Mouse (Mus musculus): ENCODE results near the gene Nek11. TPM values are rescaled to one million over a fixed set of nuclear protein-coding genes. Genes with fewer than 3 reads are reported as not detected.

The Nek11 gene
- polyA plus RNA-seq, 1 experiment from 2014 or later: 5.3 TPM

DNA sequence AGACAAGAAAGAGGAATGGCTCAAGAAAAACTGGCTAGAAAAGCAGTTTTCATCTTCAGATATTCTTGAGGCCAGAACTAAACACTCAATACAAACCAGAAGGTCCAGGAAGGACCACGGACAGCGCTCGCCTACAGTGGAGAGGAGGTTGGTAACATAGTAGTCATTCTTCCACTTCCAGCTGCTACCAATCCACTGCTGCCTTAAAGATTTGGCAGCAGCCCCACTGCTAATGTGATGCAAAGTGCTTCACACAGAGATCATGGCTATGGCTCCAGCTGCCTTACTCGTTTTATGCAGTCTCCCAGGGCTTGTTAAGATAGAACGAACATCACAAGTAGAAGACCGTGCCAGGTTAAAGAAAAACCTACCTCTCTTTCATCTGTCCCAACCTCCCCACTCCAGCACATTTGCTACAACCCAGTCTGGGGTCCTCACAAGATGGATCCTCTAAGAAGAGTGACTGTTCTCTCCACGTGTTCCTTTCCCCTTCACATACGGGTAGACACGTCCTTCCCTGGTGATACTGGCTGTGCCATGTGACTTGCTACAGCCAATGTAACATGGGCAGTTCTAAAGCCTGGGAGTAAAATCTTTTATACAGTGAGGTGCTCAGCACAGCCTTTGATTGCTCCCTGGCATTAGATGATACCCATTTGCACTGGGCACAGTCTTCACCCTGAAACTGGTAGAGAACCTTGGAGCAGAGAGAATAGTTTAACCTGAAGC is 85.6 kb downstream of the Nek11 start:
- 28% methylated on average over 9 of the region's 9 CpGs for WGBS

GRCm38 (mm10) chr9:105306042-105306441 is 89.3 kb downstream of the Nek11 start:
- Histone ChIP-seq H3K36me3 (no peaks in the 10 kb centered on the region), H3K9ac (no peak overlapping the region)

More for the DNA sequence above, 85.6 kb downstream of the Nek11 start:
- no peaks in the 10 kb centered on the region for H3K9me3 ChIP-seq (replicated peaks)
- H3K4me2 ChIP-seq (replicated peaks): no peak overlapping the region
- H3K27ac ChIP-seq (replicated peaks): no peak overlapping the region
- no peak for ATAC-seq (ENCODE audit: insufficient number of reproducible peaks, low FRiP score, low TSS enrichment, low read depth)
- no peaks in the 10 kb centered on the region for H3K4me1 ChIP-seq
- no peak overlapping the region for H3K9ac ChIP-seq
- no peak overlapping the region for H3K4me3 ChIP-seq (replicated peaks)
- H3K27me3 ChIP-seq: no peaks in the 10 kb centered on the region
- no peaks in the 10 kb centered on the region for H3K36me3 ChIP-seq

DNA sequence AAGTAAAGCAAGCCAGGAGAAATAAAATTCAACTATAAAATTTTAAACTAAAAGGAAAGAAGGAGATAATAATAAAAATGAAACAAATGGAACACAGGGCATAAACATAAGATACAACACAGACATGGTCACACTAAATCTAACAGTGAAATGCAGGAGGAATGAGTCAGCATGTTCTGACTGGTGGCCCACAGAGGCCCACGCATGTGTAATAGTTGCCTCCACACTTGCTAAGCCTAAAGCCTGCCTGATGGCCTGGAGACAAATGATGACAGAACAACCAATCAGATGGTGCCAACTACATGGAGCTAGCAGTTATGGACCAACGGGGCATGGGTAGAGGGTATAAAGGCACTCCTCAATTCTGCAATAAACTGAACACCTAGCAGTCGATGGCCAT is 93.1 kb downstream of the Nek11 start:
- no peak overlapping the region for H3K4me3 ChIP-seq (replicated peaks)
- H3K4me2 ChIP-seq (replicated peaks): no peak overlapping the region
- no peaks in the 10 kb centered on the region for H3K36me3 ChIP-seq
- 75% methylated on average over 3 of the region's 3 CpGs for WGBS
- no peaks in the 10 kb centered on the region for H3K4me1 ChIP-seq
- no peak for ATAC-seq (ENCODE audit: insufficient number of reproducible peaks, low FRiP score, low TSS enrichment, low read depth)
- H3K9ac ChIP-seq: no peak overlapping the region
- no peaks in the 10 kb centered on the region for H3K27me3 ChIP-seq
- no peak overlapping the region for H3K27ac ChIP-seq (replicated peaks)
- H3K9me3 ChIP-seq (replicated peaks): no peaks in the 10 kb centered on the region

More at GRCm38 (mm10) chr9:105306042-105306441, 89.3 kb downstream of the Nek11 start:
- H3K4me2 ChIP-seq (replicated peaks): no peak overlapping the region
- ATAC-seq (ENCODE audit: insufficient number of reproducible peaks, low FRiP score, low TSS enrichment, low read depth): no peak
- no peaks in the 10 kb centered on the region for H3K4me1 ChIP-seq
- no peak overlapping the region for H3K4me3 ChIP-seq (replicated peaks)
- 84% methylated on average over 2 of the region's 2 CpGs for WGBS
- H3K27ac ChIP-seq (replicated peaks): no peak overlapping the region
- no peaks in the 10 kb centered on the region for H3K9me3 ChIP-seq (replicated peaks)
- no peaks in the 10 kb centered on the region for H3K27me3 ChIP-seq

GRCm38 (mm10) chr9:105301396-105301795 is 93.9 kb downstream of the Nek11 start:
- H3K9me3 ChIP-seq (replicated peaks): no peaks in the 10 kb centered on the region
- no peak overlapping the region for H3K4me2 ChIP-seq (replicated peaks)
- WGBS: 83% methylated on average over 1 of the region's 1 CpGs
- H3K9ac ChIP-seq: no peak overlapping the region
- H3K4me1 ChIP-seq: no peaks in the 10 kb centered on the region
- H3K27ac ChIP-seq (replicated peaks): no peak overlapping the region
- no peak overlapping the region for H3K4me3 ChIP-seq (replicated peaks)
- H3K36me3 ChIP-seq: no peaks in the 10 kb centered on the region
- no peak for ATAC-seq (ENCODE audit: insufficient number of reproducible peaks, low FRiP score, low TSS enrichment, low read depth)
- H3K27me3 ChIP-seq: no peaks in the 10 kb centered on the region

DNA sequence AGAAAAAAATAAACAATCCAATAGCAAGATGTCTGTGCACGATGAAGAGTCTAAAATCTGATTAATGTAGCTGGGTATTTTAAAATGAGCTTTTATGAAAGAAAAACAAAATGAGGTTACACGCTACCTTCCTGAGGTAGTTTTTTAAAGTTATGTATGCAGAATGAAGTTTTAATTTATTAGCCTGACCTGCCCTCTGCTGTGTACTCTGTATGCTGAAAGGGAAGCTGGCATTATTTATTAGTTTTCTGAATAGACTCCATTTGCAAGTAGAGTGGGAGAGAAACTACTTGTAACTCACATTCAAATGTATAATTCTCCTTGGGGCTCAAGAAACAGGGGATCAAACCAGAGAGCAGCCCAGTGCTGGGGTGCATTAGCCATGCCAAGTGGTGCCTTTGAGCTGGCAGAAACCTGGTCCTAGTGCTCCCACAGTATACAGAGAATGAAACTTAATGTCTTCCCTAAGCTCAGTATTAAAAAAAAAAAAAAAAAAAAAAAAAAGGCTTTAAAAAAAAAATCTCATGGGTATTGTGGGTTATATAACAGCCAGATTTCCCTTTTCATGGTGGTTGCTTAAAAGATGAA is 94.5 kb downstream of the Nek11 start:
- no peaks in the 10 kb centered on the region for H3K27me3 ChIP-seq
- no peaks in the 10 kb centered on the region for H3K4me1 ChIP-seq
- no peaks in the 10 kb centered on the region for H3K9me3 ChIP-seq (replicated peaks)
- no peak overlapping the region for H3K27ac ChIP-seq (replicated peaks)
- 73% methylated on average over 2 of the region's 2 CpGs for WGBS
- no peak for ATAC-seq (ENCODE audit: insufficient number of reproducible peaks, low FRiP score, low TSS enrichment, low read depth)
- H3K4me2 ChIP-seq (replicated peaks): no peak overlapping the region
- no peak overlapping the region for H3K9ac ChIP-seq
- no peak overlapping the region for H3K4me3 ChIP-seq (replicated peaks)
- no peaks in the 10 kb centered on the region for H3K36me3 ChIP-seq

DNA sequence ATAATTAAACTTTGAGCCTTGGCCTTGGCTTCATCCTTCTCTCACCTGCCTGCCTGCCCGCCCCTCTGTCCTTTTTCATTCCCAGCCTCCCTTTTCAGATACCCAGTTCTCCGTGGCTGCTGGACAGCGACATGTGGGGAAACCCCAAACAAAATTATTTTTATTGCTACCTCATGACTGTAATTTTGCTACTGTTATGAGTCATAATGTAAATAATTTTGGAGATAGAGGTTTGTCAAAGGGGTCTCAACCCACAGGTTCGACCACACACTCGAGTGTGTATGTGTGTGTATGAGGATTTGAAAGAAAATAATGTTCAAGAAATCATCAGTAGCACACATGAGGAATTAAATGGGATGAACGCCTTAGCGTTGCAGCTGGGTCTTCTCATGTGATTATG is 110.7 kb downstream of the Nek11 start:
- no peak for ATAC-seq (ENCODE audit: insufficient number of reproducible peaks, low FRiP score, low TSS enrichment, low read depth)
- H3K36me3 ChIP-seq: no peaks in the 10 kb centered on the region
- no peak overlapping the region for H3K27ac ChIP-seq (replicated peaks)
- H3K4me1 ChIP-seq: no peaks in the 10 kb centered on the region
- H3K4me3 ChIP-seq (replicated peaks): no peak overlapping the region
- H3K4me2 ChIP-seq (replicated peaks): no peak overlapping the region
- H3K27me3 ChIP-seq: no peaks in the 10 kb centered on the region
- no peak overlapping the region for H3K9ac ChIP-seq
- WGBS: 37% methylated on average over 7 of the region's 7 CpGs
- H3K9me3 ChIP-seq (replicated peaks): no peaks in the 10 kb centered on the region

DNA sequence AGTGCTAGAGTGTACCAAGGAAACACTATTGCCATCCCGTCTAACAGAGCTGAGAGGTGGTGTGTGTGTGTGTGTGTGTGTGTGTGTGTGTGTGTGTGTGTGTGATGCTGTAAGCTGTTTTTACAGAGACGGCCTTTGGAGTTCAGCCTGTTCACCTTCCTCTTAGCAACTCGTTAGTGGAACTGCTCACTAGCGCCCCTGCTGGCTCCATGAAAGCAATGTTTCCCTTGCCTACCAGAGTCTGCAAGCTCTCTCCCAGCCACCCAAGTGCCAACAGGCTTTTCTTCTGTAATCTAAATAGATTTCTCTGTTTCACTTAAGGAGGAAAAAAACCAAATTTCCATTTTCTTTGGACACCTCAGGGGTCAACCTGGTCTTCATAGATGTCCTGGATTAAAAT is 112.6 kb downstream of the Nek11 start:
- H3K4me2 ChIP-seq (replicated peaks): no peak overlapping the region
- 21% methylated on average over 4 of the region's 4 CpGs for WGBS
- no peaks in the 10 kb centered on the region for H3K27me3 ChIP-seq
- no peak overlapping the region for H3K9ac ChIP-seq
- H3K4me1 ChIP-seq: no peaks in the 10 kb centered on the region
- no peak overlapping the region for H3K4me3 ChIP-seq (replicated peaks)
- no peak for ATAC-seq (ENCODE audit: insufficient number of reproducible peaks, low FRiP score, low TSS enrichment, low read depth)
- no peak overlapping the region for H3K27ac ChIP-seq (replicated peaks)
- no peaks in the 10 kb centered on the region for H3K9me3 ChIP-seq (replicated peaks)
- H3K36me3 ChIP-seq: no peaks in the 10 kb centered on the region

DNA sequence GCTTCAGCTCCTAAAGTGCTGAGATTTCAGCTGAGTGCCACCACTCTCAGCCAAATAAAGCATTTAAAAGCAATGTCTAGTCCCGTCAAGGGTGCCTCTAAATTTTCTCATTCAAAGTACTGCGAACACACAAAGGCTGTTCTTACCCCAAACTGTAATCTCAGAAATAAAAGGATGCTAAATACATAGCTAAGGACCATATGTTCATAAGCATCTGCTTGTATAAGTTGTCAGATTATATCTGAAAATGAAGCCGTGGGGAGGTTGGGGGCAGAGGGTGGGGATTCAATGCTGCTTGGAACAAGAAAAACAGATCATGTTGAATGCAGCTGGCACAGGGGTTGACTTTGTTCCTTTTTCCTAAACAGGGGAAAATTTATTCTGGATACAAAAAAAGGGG is 120.4 kb downstream of the Nek11 start:
- Histone ChIP-seq H3K27me3 (no peaks in the 10 kb centered on the region), H3K4me1 (no peaks in the 10 kb centered on the region), H3K4me3 (replicated peaks) (no peak overlapping the region), H3K9ac (no peak overlapping the region), H3K27ac (replicated peaks) (no peak overlapping the region), H3K36me3 (no peaks in the 10 kb centered on the region), H3K9me3 (replicated peaks) (no peaks in the 10 kb centered on the region), H3K4me2 (replicated peaks) (no peak overlapping the region)
- 71% methylated on average over 3 of the region's 3 CpGs for WGBS
- ATAC-seq (ENCODE audit: insufficient number of reproducible peaks, low FRiP score, low TSS enrichment, low read depth): no peak

DNA sequence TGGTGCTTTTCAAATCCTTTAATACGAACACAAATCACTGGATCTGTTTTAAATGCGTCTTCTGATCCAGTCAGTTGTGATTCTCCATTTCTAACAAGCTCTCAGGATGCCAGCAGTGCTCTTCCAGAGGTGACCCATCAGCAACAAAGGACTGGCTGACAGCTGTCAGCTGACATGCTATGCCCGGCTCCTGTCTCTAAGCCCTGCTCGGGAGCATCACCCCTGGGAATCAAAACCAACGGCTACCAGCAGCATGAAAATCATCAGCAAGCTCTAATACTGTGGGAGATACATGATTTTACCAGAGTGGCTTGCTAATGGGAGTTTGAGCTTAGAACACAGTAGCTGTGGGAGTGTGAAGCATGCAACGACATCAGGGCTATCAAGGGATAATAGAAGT is 121.0 kb downstream of the Nek11 start:
- WGBS: 52% methylated on average over 6 of the region's 6 CpGs
- Histone ChIP-seq H3K27ac (replicated peaks) (no peak overlapping the region), H3K4me2 (replicated peaks) (no peak overlapping the region), H3K9me3 (replicated peaks) (no peaks in the 10 kb centered on the region), H3K4me1 (no peaks in the 10 kb centered on the region), H3K9ac (no peak overlapping the region), H3K27me3 (no peaks in the 10 kb centered on the region), H3K36me3 (no peaks in the 10 kb centered on the region), H3K4me3 (replicated peaks) (no peak overlapping the region)
- ATAC-seq (ENCODE audit: insufficient number of reproducible peaks, low FRiP score, low TSS enrichment, low read depth): no peak

DNA sequence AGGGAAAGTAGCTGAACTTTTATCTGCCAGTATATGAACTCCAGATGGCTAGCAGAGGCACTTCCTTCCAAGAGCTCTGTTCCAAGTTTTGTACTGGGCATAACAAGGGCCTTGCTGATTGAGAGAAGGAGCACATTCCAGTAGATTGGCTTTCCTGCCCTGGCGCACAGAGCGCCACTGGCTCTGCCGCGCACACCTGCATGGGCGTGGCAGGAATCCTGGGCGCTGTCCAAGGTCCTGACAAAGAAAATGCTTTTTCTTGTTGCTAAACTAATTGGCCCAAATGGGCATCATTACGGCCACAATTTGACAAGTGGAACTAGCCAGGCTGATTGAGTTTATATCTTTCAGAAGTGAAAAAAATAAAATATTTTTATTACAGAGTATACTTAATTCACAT is 123.1 kb downstream of the Nek11 start:
- 6% methylated on average over 7 of the region's 7 CpGs for WGBS

DNA sequence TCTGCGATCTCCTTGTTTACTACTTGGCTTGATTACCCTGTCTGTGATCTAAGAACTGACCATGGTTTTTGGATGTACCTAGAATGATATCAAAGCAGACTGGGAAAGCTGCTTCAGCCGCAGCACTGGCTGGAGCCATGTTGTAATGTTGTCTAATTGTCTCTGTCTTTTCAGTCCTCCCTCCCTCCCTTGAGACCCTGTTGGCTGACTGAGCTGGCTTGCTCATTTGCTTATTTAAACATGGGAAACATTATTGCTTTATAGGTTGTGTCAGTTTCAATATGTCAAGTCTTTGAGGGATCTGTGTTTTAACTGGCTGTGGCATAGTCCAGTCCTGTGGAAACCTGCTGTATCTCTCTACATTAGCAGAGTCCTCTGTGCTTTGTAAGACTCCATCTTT is 132.2 kb downstream of the Nek11 start:
- 63% methylated on average over 2 of the region's 2 CpGs for WGBS

More for the DNA sequence above, 123.1 kb downstream of the Nek11 start:
- no peaks in the 10 kb centered on the region for H3K4me1 ChIP-seq
- no peak overlapping the region for H3K4me2 ChIP-seq (replicated peaks)
- H3K4me3 ChIP-seq (replicated peaks): no peak overlapping the region
- no peaks in the 10 kb centered on the region for H3K9me3 ChIP-seq (replicated peaks)
- H3K27me3 ChIP-seq: no peaks in the 10 kb centered on the region
- no peak overlapping the region for H3K9ac ChIP-seq
- no peak for ATAC-seq (ENCODE audit: insufficient number of reproducible peaks, low FRiP score, low TSS enrichment, low read depth)
- no peak overlapping the region for H3K27ac ChIP-seq (replicated peaks)
- no peaks in the 10 kb centered on the region for H3K36me3 ChIP-seq

DNA sequence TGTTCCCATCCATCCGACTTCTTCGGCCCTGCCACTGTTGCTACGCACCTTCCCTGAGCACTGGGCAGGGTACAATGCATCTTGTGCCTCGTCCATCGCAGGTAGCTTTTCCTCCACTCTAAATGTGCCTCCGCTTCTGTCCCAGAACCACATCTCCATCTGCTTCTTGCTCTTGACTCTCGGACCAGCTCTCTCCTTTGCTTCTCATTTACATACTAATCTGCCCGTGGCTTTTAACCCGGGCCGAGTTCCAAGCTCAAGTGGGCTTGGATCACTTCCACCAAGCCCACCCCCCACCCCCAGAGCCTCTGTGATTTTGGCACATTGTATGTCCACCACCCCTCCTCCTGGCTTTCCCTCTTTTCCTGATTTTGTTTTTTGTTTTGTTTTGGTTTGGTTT is 137.7 kb downstream of the Nek11 start:
- H3K27ac ChIP-seq (replicated peaks): no peak overlapping the region
- no peaks in the 10 kb centered on the region for H3K9me3 ChIP-seq (replicated peaks)
- H3K4me1 ChIP-seq: no peaks in the 10 kb centered on the region
- no peaks in the 10 kb centered on the region; the same call in 1 of the 2 replicates for H3K27me3 ChIP-seq
- ATAC-seq (ENCODE audit: insufficient number of reproducible peaks, low FRiP score, low TSS enrichment, low read depth): no peak
- H3K4me3 ChIP-seq (replicated peaks): no peak overlapping the region
- no peak overlapping the region for H3K9ac ChIP-seq
- WGBS: 72% methylated on average over 10 of the region's 10 CpGs
- no peak overlapping the region for H3K4me2 ChIP-seq (replicated peaks)
- H3K36me3 ChIP-seq: no peaks in the 10 kb centered on the region

More for the DNA sequence above, 132.2 kb downstream of the Nek11 start:
- no peak overlapping the region for H3K27ac ChIP-seq (replicated peaks)
- no peak overlapping the region for H3K4me3 ChIP-seq (replicated peaks)
- no peaks in the 10 kb centered on the region for H3K4me1 ChIP-seq
- H3K27me3 ChIP-seq: no peaks in the 10 kb centered on the region; the same call in 1 of the 2 replicates
- H3K4me2 ChIP-seq (replicated peaks): no peak overlapping the region
- H3K9me3 ChIP-seq (replicated peaks): no peaks in the 10 kb centered on the region
- ATAC-seq (ENCODE audit: insufficient number of reproducible peaks, low FRiP score, low TSS enrichment, low read depth): no peak
- no peak overlapping the region for H3K9ac ChIP-seq
- no peaks in the 10 kb centered on the region for H3K36me3 ChIP-seq
